Mouse (Mus musculus) lung, adult 2 months (tissue): ENCODE measurements at regions not wholly inside any gene's neighbourhood (a gene's known extent, or its start where the extent isn't known, plus 50 kb on each side); places are given as distances from the start of the nearest gene placed in this dataset.

Source experiments
- DNase-seq: peaks from one replicate; pipeline ENCODE4 v3.0.0; 2022
- H3K4me1 ChIP-seq: fragments of 200-500 bp; 2 replicates; pipeline ENCODE4 v1.6.1; 2011; ENCODE audit warnings: low read length; ENCODE audit not compliant: control insufficient read depth, insufficient read depth
- H3K4me3 ChIP-seq: fragments of 200-500 bp; replicated peaks from 2 replicates; pipeline ENCODE3; 2011; ENCODE audit warnings: low read depth, mild to moderate bottlenecking, control low read depth, low read length; ENCODE audit errors: extremely low read depth
- CTCF ChIP-seq: fragments of 200-500 bp; IDR thresholded peaks from 2 replicates; pipeline ENCODE4 v1.5.1; 2011; ENCODE audit warnings: mild to moderate bottlenecking, low read length, control low read depth; ENCODE audit not compliant: insufficient read depth
- POLR2A ChIP-seq: fragments of 200-500 bp; IDR thresholded peaks from 2 replicates; pipeline ENCODE4 v1.6.1; 2011; ENCODE audit warnings: low read depth, mild to moderate bottlenecking, control low read depth, low read length, borderline replicate concordance; ENCODE audit errors: extremely low read depth
- WGBS: fragments of 180-500 bp; shearing (Covaris S2); methylation state at CpG from one replicate; pipeline ENCODE4 v1.1.7; 2018; 5-methylcytosine and 5-hydroxymethylcytosine counted together

DNA sequence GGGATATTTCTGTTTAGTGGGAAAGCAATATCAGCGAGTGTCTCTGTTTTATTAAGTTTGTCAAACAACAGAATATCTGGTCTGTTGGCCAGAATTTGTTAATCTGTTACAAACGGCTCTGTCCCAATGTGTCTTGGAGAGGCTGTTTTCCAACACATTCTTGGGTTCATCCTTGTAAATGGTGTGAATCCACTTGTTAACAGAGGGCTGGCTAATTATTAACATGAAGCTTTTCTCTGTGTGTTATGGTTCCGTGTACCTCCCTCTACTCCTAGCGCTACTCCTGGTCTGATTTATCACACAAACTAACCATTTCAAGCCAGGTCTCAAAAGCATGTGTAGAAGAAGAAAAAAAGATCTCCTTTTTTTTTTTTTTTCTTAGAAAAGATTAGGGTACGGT, 60.4 kb downstream of the Pou3f3 start:
- Histone ChIP-seq H3K4me3 (no peak overlapping the region), H3K4me1 (no peaks in the 10 kb centered on the region)
- no peak for TF ChIP-seq POLR2A
- no peak for TF ChIP-seq CTCF
- 74% methylated on average over 5 of the region's 5 CpGs for WGBS
- DNase-seq = no peak

DNA sequence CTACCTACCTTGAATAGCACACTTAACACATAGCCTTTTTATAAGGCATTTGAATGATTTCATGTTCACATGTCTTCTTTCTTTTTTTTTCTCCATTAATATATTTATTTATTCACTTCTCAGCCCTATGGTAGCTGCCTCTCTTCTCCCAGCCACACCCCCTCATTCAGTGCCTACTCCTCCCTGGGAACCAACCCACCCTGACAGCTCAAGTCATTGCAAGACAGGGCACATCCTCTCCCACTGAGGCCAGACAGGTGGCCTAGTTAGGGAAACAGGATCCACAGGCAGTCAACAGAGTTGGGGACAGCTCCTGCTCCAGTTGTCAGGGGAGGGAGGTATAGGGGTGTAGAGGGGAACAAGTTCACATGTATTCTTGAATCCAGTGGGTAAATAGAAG, 60.9 kb downstream of the Pou3f3 start:
- TF ChIP-seq CTCF (no peak), POLR2A (no peak)
- no peaks in the 10 kb centered on the region for H3K4me1 ChIP-seq
- no peak overlapping the region for H3K4me3 ChIP-seq
- DNase-seq = no peak

DNA sequence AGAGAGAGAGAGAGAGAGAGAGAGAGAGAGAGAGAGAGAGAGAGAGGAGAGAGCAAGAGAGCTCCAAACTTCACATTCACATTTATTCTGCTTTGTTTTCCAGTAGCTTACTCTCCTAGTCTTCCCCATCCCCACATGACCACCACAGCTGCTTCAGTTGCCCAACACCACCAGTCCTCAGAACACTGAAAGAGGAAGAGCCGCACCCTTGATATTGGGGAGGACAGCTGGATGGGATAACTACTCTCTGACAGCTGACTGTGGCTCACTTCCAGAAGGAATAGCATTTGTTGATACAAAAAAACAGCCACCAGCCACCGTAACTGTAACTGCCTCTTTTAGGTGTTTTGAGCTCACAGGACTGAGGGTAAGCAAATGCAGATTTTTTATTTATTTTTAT, 67.9 kb downstream of the Pou3f3 start:
- no peak for DNase-seq
- Histone ChIP-seq H3K4me3 (no peak overlapping the region), H3K4me1 (no peaks in the 10 kb centered on the region)
- no peak for TF ChIP-seq CTCF
- no peak for TF ChIP-seq POLR2A
- WGBS = 52% methylated on average over 2 of the region's 2 CpGs

DNA sequence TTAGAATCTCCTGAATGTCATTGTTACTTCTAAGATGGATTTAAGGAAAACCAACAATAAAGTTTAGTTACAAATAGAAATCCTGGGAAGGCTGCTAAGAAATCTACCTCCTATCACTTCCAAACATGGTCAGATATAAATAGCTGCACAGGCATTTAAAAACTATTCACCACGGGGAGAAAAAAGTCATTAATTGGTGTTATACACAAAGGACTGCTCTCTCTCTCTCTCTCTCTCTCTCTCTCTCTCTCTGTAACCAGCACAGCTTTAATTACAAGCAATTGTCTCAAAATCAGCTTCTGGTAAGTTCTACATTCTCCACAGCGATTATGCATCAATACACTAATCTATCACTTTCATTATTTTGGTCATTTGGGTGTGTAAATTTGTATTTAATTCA, 68.5 kb downstream of the Pou3f3 start:
- no peak for DNase-seq

DNA sequence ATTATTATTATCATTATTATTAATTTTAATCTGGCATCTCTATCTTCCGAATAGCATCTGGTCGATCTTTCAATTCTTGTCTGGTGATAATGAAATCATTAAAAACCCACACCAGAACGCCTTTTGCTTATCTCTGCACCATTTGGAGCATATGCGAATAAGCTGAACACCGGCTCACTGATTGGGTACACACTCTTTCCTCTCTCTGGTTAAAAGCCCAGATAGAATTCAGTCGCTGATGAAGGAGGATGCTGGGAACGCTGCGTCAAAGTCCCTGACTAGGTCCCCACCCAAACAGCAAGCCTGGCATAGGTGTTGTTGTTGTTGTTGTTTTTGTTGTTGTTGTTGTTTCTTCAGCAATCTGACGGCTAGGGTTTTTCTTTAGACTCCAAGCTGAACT, 74.5 kb downstream of the Pou3f3 start:
- H3K4me1 ChIP-seq = no peaks in the 10 kb centered on the region
- no peak for DNase-seq
- no peak overlapping the region for H3K4me3 ChIP-seq
- WGBS = 70% methylated on average over 9 of the region's 9 CpGs
- TF ChIP-seq CTCF = no peak
- no peak for TF ChIP-seq POLR2A

More for the DNA sequence above, 68.5 kb downstream of the Pou3f3 start:
- 61% methylated on average over 2 of the region's 2 CpGs for WGBS
- no peak for TF ChIP-seq CTCF
- no peaks in the 10 kb centered on the region for H3K4me1 ChIP-seq
- H3K4me3 ChIP-seq = no peak overlapping the region

DNA sequence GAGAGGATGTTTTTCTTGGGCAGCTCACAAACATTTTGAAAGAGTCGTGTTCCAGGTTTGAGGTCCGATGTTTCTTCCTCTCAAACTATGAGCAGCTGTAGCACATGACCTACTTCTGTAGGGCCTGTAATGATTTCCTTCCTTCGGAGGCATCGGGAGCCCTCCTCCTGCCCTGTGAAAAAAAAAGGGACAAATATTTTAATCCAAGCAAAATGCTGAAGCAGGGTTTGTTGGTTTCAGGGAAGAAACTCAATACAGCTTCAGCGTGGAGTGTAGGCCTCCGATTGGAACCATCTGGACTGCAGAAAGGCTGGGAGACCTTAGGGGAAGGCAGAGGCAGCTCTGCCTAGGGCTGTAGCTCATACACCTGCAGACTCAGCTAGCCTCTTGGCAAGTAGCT, 76.4 kb downstream of the Pou3f3 start:
- no peak for TF ChIP-seq POLR2A
- no peak for TF ChIP-seq CTCF
- H3K4me1 ChIP-seq = no peaks in the 10 kb centered on the region
- DNase-seq = no peak
- H3K4me3 ChIP-seq = no peak overlapping the region
- WGBS = 32% methylated on average over 6 of the region's 6 CpGs

DNA sequence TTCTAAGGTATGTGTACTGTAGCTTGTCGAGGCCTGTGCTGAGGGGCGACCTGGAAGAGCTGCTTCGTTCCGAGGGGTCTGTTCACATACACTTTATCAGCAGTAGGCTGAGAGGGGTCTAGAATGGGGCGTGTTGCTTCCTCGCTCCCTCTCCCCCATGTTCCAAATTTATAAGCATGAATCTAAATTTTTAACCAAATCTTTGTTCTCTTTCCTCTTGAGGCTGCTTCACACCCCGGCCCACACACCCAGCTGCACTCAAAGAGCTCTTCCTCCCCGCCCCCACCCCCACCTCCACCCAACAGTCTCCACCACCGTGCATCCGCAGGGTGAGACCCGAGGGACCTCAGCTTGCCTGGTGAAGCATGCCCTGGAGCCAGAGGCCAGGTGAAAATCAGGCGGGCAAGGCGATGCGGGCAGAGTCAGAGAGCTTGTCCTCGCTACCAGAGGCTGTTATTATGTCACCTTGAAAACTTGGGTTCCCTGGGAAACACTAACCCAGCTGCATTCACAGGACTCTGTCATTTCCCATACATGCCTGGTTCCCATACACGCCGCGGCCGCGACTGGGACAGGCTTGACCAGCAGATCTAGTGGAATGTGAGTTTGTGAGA, 77.1 kb upstream of the Mrps9 start:
- H3K4me1 ChIP-seq = no peaks in the 10 kb centered on the region
- no peak for DNase-seq
- WGBS = 66% methylated on average over 20 of the region's 20 CpGs
- TF ChIP-seq CTCF (no peak), POLR2A (no peak)
- no peak overlapping the region for H3K4me3 ChIP-seq

DNA sequence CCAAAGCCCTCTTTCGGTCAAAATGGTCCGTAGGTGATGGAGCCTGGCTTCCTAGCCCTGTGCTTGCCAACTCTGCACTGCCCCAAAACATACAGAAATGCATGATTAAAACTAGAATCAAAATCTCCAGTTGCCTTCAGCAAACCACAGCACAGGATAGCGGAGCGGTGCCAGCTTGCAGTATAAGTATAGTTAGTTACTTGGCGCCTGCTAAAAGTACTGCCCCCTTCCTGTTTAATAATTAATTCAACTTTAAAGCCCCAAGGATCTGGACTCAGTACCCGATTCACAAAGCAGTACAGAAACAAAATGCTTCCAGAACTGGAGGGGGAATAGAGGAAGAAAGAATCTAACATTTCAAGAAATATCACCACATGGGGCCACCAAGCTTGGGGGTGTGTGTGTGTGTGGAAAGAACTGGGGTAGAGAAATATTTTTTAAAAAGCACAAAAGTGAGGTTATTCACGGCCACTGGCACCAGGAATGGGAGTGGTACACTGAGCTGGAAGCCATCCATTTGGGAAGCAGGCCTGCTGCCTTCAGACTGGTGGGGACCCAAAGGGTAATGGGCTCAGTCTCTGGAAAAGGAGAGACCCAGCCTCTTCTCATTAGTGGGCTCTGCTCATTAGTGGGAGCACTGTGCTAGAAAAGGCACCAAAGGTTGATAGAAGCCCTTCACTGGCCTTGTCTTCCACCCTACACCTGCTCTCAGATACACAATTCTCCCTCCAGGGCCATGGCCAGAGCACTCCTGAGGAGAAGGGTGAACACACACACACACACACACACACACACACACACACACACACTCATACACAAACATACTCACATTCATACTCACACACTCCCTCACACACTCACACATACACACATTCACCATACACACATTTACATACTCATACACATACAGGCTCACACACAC, 75.8 kb upstream of the Mrps9 start:
- TF ChIP-seq CTCF (no peak), POLR2A (no peak)
- WGBS = 76% methylated on average over 7 of the region's 7 CpGs
- no peak for DNase-seq

DNA sequence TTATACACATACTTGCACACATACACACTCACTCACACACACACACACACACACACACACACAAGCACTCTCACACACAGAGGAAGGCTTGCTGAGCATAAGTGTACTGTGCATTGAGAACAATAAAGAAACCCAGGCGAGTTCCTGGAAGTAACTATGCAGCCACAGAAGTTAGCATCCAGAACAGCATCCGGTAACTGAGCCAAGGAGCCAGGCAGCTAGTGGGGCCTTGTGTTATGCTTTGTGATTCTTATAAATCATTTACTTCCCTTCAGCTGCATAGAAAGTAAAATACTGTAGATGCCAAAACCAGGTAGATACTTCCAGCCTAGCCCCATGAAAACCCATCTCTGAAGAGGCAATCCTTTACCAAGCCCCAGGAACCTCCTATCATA, 75.1 kb upstream of the Mrps9 start:
- DNase-seq = no peak
- Histone ChIP-seq H3K4me1 (no peaks in the 10 kb centered on the region), H3K4me3 (no peak overlapping the region)
- TF ChIP-seq CTCF = no peak
- TF ChIP-seq POLR2A = no peak
- WGBS = 75% methylated on average over 2 of the region's 2 CpGs

More for the DNA sequence above, 75.8 kb upstream of the Mrps9 start:
- H3K4me3 ChIP-seq = no peak overlapping the region
- no peaks in the 10 kb centered on the region for H3K4me1 ChIP-seq

DNA sequence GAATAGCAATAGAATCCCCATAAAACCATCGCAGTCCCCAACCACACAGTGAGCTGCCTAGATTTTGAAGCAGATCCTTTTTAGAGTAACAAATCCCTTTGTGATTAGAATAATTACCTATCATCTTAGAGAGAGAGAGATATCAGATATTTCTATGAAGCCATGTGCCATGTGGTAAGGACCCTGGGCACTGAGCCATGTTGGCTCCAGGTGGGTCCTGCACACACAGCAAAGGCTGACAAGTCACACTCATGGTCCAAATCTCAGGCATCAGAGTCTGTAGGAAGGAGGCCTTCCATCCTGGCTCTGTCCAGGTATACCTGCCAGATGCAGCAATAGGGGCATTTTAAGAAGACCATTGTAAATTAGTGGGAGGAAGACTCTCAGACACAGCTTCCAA, 73.6 kb upstream of the Mrps9 start:
- H3K4me3 ChIP-seq = no peak overlapping the region
- TF ChIP-seq CTCF = no peak
- no peak for TF ChIP-seq POLR2A
- DNase-seq = no peak
- 95% methylated on average over 1 of the region's 1 CpGs for WGBS
- no peaks in the 10 kb centered on the region for H3K4me1 ChIP-seq
